Mouse (Mus musculus) intestine, embryonic 15.5 days (tissue): ENCODE measurements at regions not wholly inside any gene's neighbourhood (a gene's known extent, or its start where the extent isn't known, plus 50 kb on each side); places are given as distances from the start of the nearest gene placed in this dataset.

Source experiments
- ATAC-seq: fragments of 200-750 bp; cut with Nextera tagmentation; 2 replicates; pipeline ENCODE4 v1.8.0; 2017; ENCODE audit warnings: moderate TSS enrichment, moderate library complexity
- H3K27ac ChIP-seq: fragments of 300-500 bp; sonication (generic); 2 replicates; pipeline ENCODE4 v1.5.1; 2015; ENCODE audit warnings: mild to moderate bottlenecking, inconsistent platforms
- H3K27me3 ChIP-seq: fragments of 300-500 bp; sonication (generic); replicated peaks from 2 replicates; pipeline ENCODE4 v1.6.1; 2015; ENCODE audit warnings: inconsistent platforms
- H3K36me3 ChIP-seq: fragments of 300-500 bp; sonication (generic); 2 replicates; pipeline ENCODE4 v1.6.1; 2015; ENCODE audit warnings: inconsistent platforms
- H3K4me1 ChIP-seq: fragments of 300-500 bp; sonication (generic); replicated peaks from 2 replicates; pipeline ENCODE4 v1.6.1; 2015; ENCODE audit warnings: inconsistent platforms
- H3K4me2 ChIP-seq: fragments of 300-500 bp; sonication (generic); replicated peaks from 2 replicates; pipeline ENCODE4 v1.6.1; 2015; ENCODE audit warnings: mild to moderate bottlenecking, inconsistent platforms
- H3K4me3 ChIP-seq: fragments of 300-500 bp; sonication (generic); replicated peaks from 2 replicates; pipeline ENCODE4 v1.5.1; 2015; ENCODE audit warnings: inconsistent platforms
- H3K9ac ChIP-seq: fragments of 300-500 bp; sonication (generic); 2 replicates; pipeline ENCODE4 v1.6.1; 2015; ENCODE audit warnings: inconsistent platforms
- H3K9me3 ChIP-seq: fragments of 300-500 bp; sonication (generic); 2 replicates; pipeline ENCODE4 v1.6.1; 2016; ENCODE audit warnings: inconsistent platforms
- WGBS: fragments of 180-500 bp; shearing (Covaris S2); methylation state at CpG from one replicate; pipeline ENCODE4 v1.1.7; 2015; 5-methylcytosine and 5-hydroxymethylcytosine counted together

DNA sequence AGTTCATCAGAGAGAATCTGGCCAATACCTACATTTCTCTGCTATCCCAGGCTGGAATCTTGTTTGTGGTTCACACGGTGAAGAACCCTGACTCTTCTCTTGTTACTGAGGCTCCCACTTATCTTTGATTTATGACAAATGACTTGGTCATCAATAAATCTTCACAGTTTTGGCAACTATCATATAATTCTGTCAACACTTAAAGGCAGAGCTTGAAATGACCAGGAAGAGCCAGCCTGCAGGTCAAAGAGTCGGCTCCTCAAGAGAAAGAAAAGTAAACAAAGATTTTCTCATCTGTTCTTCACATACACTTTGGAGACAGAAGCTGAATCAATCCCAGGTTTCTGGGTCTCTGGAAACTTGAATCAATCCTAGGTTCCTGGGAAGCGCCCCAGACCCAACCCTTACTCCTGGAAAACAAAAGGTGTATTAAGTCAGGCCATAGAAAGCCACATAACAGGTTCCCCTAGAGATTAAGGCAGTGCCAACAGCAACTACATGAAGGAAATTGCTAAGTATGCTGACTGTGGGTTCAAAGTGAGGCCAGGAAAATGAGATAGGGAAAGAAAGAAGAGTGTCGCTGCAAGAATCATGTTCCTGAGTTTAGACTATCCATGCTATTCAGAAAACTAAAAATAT, 56.7 kb upstream of the Mad2l1 start:
- Histone ChIP-seq H3K9ac (no peak overlapping the region), H3K4me3 (no peak overlapping the region), H3K36me3 (no peaks in the 10 kb centered on the region), H3K27ac (no peak overlapping the region), H3K4me2 (no peak overlapping the region), H3K9me3 (no peaks in the 10 kb centered on the region), H3K27me3 (no peaks in the 10 kb centered on the region), H3K4me1 (no peaks in the 10 kb centered on the region)
- 25% methylated on average over 4 of the region's 4 CpGs for WGBS
- ATAC-seq, result peak; percentile 49; the same call in 1 of the 2 replicates

DNA sequence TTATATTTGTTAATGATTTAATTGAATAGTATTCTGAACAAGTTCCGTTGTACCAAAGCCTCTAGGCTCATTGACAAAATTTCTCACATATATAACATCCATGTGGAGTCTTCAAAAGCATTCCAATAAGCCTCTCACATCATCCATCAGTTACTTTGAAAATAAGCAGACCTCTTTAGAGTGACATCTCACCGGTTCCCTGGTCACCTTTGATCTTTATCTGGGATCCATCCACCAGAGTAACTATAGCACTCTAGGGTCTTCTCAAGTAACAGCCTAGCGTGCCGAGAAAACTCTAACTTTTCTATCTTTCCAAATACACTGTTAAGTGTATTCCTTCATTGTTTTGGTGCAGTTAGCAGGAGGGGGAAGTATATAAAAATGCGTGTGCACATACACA, 55.6 kb upstream of the Mad2l1 start:
- Histone ChIP-seq H3K36me3 (no peaks in the 10 kb centered on the region), H3K4me1 (no peaks in the 10 kb centered on the region), H3K4me2 (no peak overlapping the region), H3K27me3 (no peaks in the 10 kb centered on the region), H3K9ac (no peak overlapping the region), H3K27ac (no peak overlapping the region), H3K9me3 (no peaks in the 10 kb centered on the region), H3K4me3 (no peak overlapping the region)
- WGBS, result 50% methylated on average over 5 of the region's 5 CpGs
- no peak for ATAC-seq

DNA sequence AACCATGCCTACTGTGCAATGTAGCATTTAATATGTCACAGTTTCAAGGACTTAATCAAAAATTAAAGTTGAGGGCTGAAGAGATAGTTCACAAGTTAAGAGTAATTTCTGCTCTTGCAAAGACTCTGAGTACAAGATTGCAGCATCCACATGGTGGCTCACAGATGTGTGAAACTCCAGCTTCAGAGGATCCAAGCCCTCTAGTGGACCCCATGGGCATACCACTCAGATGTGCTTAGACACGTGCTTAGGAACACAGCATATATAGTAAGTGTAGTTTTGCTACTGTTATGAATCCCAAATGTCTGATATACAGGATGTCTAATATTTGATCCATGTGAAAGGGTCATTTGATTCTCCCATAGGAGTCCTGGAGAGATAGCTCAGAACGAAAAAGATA, 55.0 kb upstream of the Mad2l1 start:
- Histone ChIP-seq H3K27ac (no peak overlapping the region), H3K4me3 (no peak overlapping the region), H3K27me3 (no peaks in the 10 kb centered on the region), H3K36me3 (no peaks in the 10 kb centered on the region), H3K4me2 (no peak overlapping the region), H3K9ac (no peak overlapping the region), H3K9me3 (no peaks in the 10 kb centered on the region), H3K4me1 (no peaks in the 10 kb centered on the region)
- WGBS, result 64% methylated on average over 2 of the region's 2 CpGs
- ATAC-seq, result no peak

DNA sequence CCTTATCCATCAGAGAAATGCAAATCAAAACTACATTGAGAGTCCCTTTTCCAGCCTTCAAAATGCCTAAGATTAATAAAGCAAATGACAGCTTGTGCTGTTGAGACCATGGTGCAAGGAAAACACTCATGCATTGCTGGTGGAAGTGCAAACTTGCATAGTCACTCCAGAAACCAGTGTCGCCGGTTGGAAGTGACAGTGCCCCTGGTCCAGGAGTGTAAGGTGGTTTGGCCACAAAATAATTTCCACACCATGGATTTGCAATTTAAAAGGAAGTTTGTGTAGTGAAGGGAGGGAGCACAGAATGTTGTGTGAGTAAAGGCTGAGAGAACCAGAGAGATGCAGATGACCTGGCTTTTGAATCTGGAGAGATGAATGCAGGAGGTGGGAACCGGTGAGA, 52.4 kb upstream of the Mad2l1 start:
- ATAC-seq, result no peak
- H3K4me3 ChIP-seq, result no peak overlapping the region
- H3K36me3 ChIP-seq, result no peaks in the 10 kb centered on the region
- no peak overlapping the region for H3K4me2 ChIP-seq
- no peaks in the 10 kb centered on the region for H3K27me3 ChIP-seq
- no peak overlapping the region for H3K27ac ChIP-seq
- no peak overlapping the region for H3K9ac ChIP-seq
- 93% methylated on average over 3 of the region's 3 CpGs for WGBS
- no peaks in the 10 kb centered on the region for H3K4me1 ChIP-seq
- no peaks in the 10 kb centered on the region for H3K9me3 ChIP-seq
